Mouse (Mus musculus): Measurements from ENCODE around the gene Iglon5. TPM values are rescaled to one million over a fixed set of nuclear protein-coding genes. Genes with fewer than 3 reads are reported as not detected.
A peak's percentile ranks its signal among the peaks of the same experiment; 100 is the strongest.

Gene Iglon5
- polyA plus RNA-seq, 1 experiment from 2014 or later = 0.38 TPM

- peak overlapping the region; percentile 38 for H3K9ac ChIP-seq
- H3K4me1 ChIP-seq (ENCODE audit: insufficient read depth) = no peaks in the 10 kb centered on the region
- H3K36me3 ChIP-seq (ENCODE audit: insufficient read depth) = no peaks in the 10 kb centered on the region
- H3K4me3 ChIP-seq (ENCODE audit: low read depth, low read length) = peak overlapping the region; percentile 43
- DNase-seq (peak; percentile 94), ATAC-seq (ENCODE audit: insufficient read depth) (peak; percentile 90)
- H3K4me2 ChIP-seq = peak overlapping the region; percentile 71
- TF ChIP-seq CTCF (IDR thresholded peaks at IDR 0.05; ENCODE audit: low read depth) = no peak; the same call in 1 of the 2 replicates
- under 1% methylated on average over 33 of the region's 33 CpGs for WGBS
- H3K27ac ChIP-seq (ENCODE audit: low read depth) = no peak overlapping the region
- H3K9me3 ChIP-seq (ENCODE audit: low read depth, low read length) = no peaks in the 10 kb centered on the region
- H3K27me3 ChIP-seq (ENCODE audit: insufficient read depth, low read length) = 0 out of 2 replicates have a peak, but pooled peaks cover 8% of the 10 kb centered on the region
Measured at GRCm38 (mm10) chr7:43465344-43466098, 24.4 kb downstream of the Iglon5 start.

DNA sequence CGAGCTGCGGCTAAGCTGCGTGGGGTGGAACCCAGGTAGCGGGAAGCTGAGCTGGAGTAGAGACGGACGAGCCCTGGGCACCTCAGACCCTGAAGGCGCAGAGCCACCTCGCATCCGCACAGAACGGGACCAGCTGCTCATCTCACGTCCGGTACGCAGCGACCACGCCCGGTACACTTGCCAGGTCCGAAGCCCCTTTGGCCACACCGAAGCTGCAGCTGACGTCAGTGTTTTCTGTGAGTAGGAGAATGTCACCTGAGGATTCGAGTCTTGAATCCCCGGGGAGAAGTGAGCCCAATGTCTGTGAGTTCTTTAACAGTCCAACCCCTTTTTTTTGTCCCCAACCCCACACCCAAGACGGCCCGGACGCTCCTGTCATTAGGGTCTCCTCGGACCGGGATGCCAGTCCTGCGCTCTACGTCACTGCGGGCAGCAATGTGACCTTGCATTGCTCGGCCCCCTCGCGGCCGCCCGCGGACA lies 25.0 kb downstream of the Iglon5 start:
- peak; percentile 49 for TF ChIP-seq CTCF (IDR thresholded peaks at IDR 0.05; ENCODE audit: low read depth)
- DNase-seq (peak; percentile 71), ATAC-seq (ENCODE audit: insufficient read depth) (peak; percentile 6; the same call in 1 of the 2 replicates)
- H3K27ac ChIP-seq (ENCODE audit: low read depth) = no peak overlapping the region
- peak overlapping the region; percentile 71 for H3K4me2 ChIP-seq
- H3K9ac ChIP-seq = peak overlapping the region; percentile 38
- no peaks in the 10 kb centered on the region for H3K36me3 ChIP-seq (ENCODE audit: insufficient read depth)
- no peaks in the 10 kb centered on the region for H3K4me1 ChIP-seq (ENCODE audit: insufficient read depth)
- 0 out of 2 replicates have a peak, but pooled peaks cover 8% of the 10 kb centered on the region for H3K27me3 ChIP-seq (ENCODE audit: insufficient read depth, low read length)
- WGBS = 7% methylated on average over 35 of the region's 35 CpGs
- peak overlapping the region; percentile 43 for H3K4me3 ChIP-seq (ENCODE audit: low read depth, low read length)
- no peaks in the 10 kb centered on the region for H3K9me3 ChIP-seq (ENCODE audit: low read depth, low read length)

GRCm38 (mm10) chr7:43463976-43464375 lies 25.9 kb downstream of the Iglon5 start:
- Histone ChIP-seq H3K4me3 (ENCODE audit: low read depth, low read length) (no peak overlapping the region), H3K27ac (ENCODE audit: low read depth) (no peak overlapping the region), H3K36me3 (ENCODE audit: insufficient read depth) (no peaks in the 10 kb centered on the region), H3K27me3 (ENCODE audit: insufficient read depth, low read length) (0 out of 2 replicates have a peak, but pooled peaks cover 8% of the 10 kb centered on the region), H3K4me2 (no peak overlapping the region), H3K4me1 (ENCODE audit: insufficient read depth) (no peaks in the 10 kb centered on the region), H3K9me3 (ENCODE audit: low read depth, low read length) (no peaks in the 10 kb centered on the region), H3K9ac (no peak overlapping the region)
- no peak for TF ChIP-seq CTCF (IDR thresholded peaks at IDR 0.05; ENCODE audit: low read depth)
- WGBS = 74% methylated on average over 7 of the region's 7 CpGs
- DNase-seq (no peak), ATAC-seq (ENCODE audit: insufficient read depth) (no peak)

- WGBS = 60% methylated on average over 4 of the region's 4 CpGs
- H3K27ac ChIP-seq (ENCODE audit: low read depth) = no peak within 1 kb of the TSS
- ATAC-seq (ENCODE audit: insufficient read depth) = no peak
- H3K36me3 ChIP-seq (ENCODE audit: insufficient read depth) = peaks cover 2% of the 10 kb centered on the region; the same call in 1 of the 2 replicates
- no peak within 1 kb of the TSS for H3K4me3 ChIP-seq (ENCODE audit: low read depth, low read length)
- H3K9me3 ChIP-seq (ENCODE audit: low read depth, low read length) = no peaks in the 10 kb centered on the region
- 0 out of 2 replicates have a peak, but pooled peaks cover 8% of the 10 kb centered on the region for H3K27me3 ChIP-seq (ENCODE audit: insufficient read depth, low read length)
- H3K9ac ChIP-seq = no peak within 1 kb of the TSS
- no peaks in the 10 kb centered on the region for H3K4me1 ChIP-seq (ENCODE audit: insufficient read depth)
- H3K4me2 ChIP-seq = no peak within 1 kb of the TSS
- DNase-seq = no peak
- no peak for TF ChIP-seq CTCF (IDR thresholded peaks at IDR 0.05; ENCODE audit: low read depth)
Measured at GRCm38 (mm10) chr7:43462851-43463250, 27.0 kb downstream of the Iglon5 start, which contains the start of gene Vsig10l. Vsig10l (plus strand) TSS chr7:43463151.

DNA sequence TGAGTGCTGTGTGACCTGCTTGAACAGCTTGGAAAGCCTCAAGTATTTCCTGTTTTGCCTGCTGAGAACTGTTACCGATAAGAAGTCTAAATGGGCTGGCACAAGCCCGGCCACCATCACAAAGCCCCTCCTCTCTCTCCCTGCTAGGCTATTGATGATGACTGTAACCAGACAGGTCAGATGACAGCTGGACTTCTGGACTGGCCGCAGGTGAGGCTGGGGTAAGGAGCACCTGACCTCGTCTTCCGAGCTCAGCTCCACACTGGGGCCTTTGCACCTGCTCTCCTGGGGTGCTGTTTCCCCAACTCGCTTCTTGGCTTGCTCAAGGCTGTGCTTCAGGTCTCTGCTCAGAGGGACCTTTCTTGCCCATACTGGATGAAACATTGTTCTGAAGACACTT lies 35.5 kb downstream of the Iglon5 start:
- 67% methylated on average over 6 of the region's 6 CpGs for WGBS

DNA sequence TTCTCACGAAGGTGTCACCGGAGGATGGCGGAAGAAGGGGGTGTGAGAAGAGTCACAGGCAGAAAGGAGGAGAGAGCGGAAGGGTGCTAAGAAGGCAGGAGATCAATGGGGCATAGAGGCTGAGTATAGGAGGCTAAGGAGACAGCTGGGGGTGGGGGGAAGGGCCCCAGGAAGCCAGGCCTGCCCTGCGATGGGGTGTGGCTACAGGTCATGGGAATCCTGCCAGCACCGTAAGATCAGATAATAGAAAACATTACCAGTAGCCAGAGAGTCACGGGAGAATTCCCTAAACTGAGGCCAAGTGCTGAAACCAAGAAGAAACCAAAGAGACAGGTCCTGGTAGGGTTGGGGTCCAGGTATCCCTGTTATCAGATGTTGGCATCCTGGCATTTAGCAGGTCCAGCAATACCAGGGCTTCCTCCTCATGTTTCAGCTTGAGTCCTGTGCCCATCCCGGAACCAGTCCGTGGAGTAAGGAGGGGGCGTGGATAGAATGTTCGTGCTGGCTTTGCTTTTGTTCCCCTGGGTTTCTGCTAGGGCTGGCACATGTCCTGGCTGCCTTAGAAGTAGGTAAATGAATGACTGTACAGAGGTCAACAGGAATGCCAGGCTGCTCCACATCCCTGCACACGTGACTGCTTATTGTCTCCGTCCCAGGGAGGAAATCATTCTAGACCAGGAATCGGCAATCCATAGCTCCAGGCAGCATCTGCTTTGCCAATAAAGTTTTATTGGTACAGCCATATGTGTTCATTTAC lies 36.1 kb downstream of the Iglon5 start:
- ATAC-seq (ENCODE audit: insufficient read depth) (no peak), DNase-seq (no peak)
- H3K27ac ChIP-seq (ENCODE audit: low read depth) = no peak overlapping the region
- H3K4me1 ChIP-seq (ENCODE audit: insufficient read depth) = no peaks in the 10 kb centered on the region
- no peak overlapping the region for H3K4me2 ChIP-seq
- no peak overlapping the region for H3K9ac ChIP-seq
- H3K4me3 ChIP-seq (ENCODE audit: low read depth, low read length) = no peak overlapping the region
- H3K9me3 ChIP-seq (ENCODE audit: low read depth, low read length) = no peaks in the 10 kb centered on the region
- no peak for TF ChIP-seq CTCF (IDR thresholded peaks at IDR 0.05; ENCODE audit: low read depth)
- WGBS = 83% methylated on average over 14 of the region's 14 CpGs
- peaks cover 63% of the 10 kb centered on the region for H3K36me3 ChIP-seq (ENCODE audit: insufficient read depth)
- H3K27me3 ChIP-seq (ENCODE audit: insufficient read depth, low read length) = no peaks in the 10 kb centered on the region

More for the DNA sequence above, 35.5 kb downstream of the Iglon5 start:
- no peak for TF ChIP-seq CTCF (IDR thresholded peaks at IDR 0.05; ENCODE audit: low read depth)
- no peak overlapping the region for H3K4me3 ChIP-seq (ENCODE audit: low read depth, low read length)
- H3K4me1 ChIP-seq (ENCODE audit: insufficient read depth) = no peaks in the 10 kb centered on the region
- H3K4me2 ChIP-seq = no peak overlapping the region
- DNase-seq (no peak), ATAC-seq (ENCODE audit: insufficient read depth) (no peak)
- no peaks in the 10 kb centered on the region for H3K9me3 ChIP-seq (ENCODE audit: low read depth, low read length)
- peaks cover 63% of the 10 kb centered on the region for H3K36me3 ChIP-seq (ENCODE audit: insufficient read depth)
- H3K27ac ChIP-seq (ENCODE audit: low read depth) = no peak overlapping the region
- no peaks in the 10 kb centered on the region for H3K27me3 ChIP-seq (ENCODE audit: insufficient read depth, low read length)
- H3K9ac ChIP-seq = no peak overlapping the region

DNA sequence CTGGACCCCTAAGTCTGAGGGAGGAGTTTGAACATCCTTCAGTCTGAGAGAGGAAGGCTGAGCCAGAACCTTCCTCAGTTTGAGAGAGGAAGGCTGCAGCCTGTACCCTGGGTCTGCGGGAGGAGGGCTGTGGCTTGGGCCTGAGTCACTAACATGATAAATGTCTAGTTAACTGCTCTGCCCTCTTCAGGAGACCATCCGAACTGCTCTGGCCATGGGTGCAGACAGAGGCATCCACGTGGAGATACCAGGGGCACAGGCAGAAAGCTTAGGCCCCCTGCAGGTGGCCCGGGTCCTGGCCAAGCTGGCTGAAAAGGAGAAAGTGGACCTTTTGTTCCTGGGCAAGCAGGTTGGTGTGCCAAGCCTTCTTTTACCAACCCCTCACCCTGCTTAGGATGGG lies 37.3 kb downstream of the Iglon5 start:
- peak; percentile 25; the same call in 1 of the 2 replicates for TF ChIP-seq CTCF (IDR thresholded peaks at IDR 0.05; ENCODE audit: low read depth)
- WGBS = 46% methylated on average over 4 of the region's 4 CpGs
- no peaks in the 10 kb centered on the region for H3K27me3 ChIP-seq (ENCODE audit: insufficient read depth, low read length)
- peak; percentile 31 for DNase-seq
- H3K4me1 ChIP-seq (ENCODE audit: insufficient read depth) = no peaks in the 10 kb centered on the region
- no peak overlapping the region for H3K27ac ChIP-seq (ENCODE audit: low read depth)
- H3K4me2 ChIP-seq = no peak overlapping the region
- peaks cover 58% of the 10 kb centered on the region for H3K36me3 ChIP-seq (ENCODE audit: insufficient read depth)
- peak; percentile 30; the same call in 1 of the 2 replicates for ATAC-seq (ENCODE audit: insufficient read depth)
- no peaks in the 10 kb centered on the region for H3K9me3 ChIP-seq (ENCODE audit: low read depth, low read length)
- no peak overlapping the region for H3K9ac ChIP-seq
- H3K4me3 ChIP-seq (ENCODE audit: low read depth, low read length) = no peak overlapping the region
